Mouse (Mus musculus): ENCODE results near the gene Mink1. TPM values are rescaled to one million over a fixed set of nuclear protein-coding genes. Genes with fewer than 3 reads are reported as not detected.

The Mink1 gene
- total and polyA plus RNA-seq, 3 experiments: 33.8 to 230 (median 57.3) TPM

DNA sequence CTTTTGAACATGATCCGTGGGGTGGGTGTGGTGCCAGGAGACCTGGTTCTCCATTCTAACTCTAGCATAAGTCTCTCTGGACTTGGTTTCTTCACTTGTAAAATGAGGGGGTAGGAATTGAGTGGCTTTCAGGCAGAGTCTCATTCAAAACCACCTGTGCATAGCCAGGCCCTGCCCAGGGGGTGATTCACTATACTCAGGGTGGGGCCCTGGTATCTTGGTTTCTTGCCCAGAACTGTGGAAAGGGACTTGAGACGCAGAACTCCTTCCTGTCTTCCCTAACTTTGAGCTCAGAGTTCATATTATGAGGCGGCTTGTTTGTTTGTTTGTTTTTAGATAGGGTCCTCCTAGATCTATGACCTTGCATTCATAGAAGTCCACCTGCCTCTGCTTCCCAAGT is 14.5 kb downstream of the Mink1 start:
- H3K4me3 ChIP-seq (ENCODE audit: control insufficient read depth in 1 of 2, insufficient read depth in 1 of 2, low read depth in 2 of 2, low read length in 2 of 2): no peak overlapping the region
- H3K79me2 ChIP-seq (ENCODE audit: control insufficient read depth, insufficient read depth, low read length, poor library complexity): peaks cover 26% of the 10 kb centered on the region
- H3K27ac ChIP-seq (ENCODE audit: control insufficient read depth, low read depth, low read length): no peak overlapping the region
- peaks cover 17 to 34% of the 10 kb centered on the region in 2 experiments for H3K4me1 ChIP-seq (ENCODE audit: control insufficient read depth in 1 of 2, insufficient read depth in 2 of 2, low read length in 2 of 2)
- no peaks in the 10 kb centered on the region for H3K9me3 ChIP-seq (replicated peaks; ENCODE audit: insufficient read depth, low read length)
- peaks cover 0 to 32% of the 10 kb centered on the region in 2 experiments; a peak in 2 of 4 replicates for H3K36me3 ChIP-seq (ENCODE audit: control insufficient read depth in 1 of 2, insufficient read depth in 2 of 2, low read length in 2 of 2)
- DNase-seq (ENCODE audit: low read depth, low spot score): peak; percentile 47
- no peak overlapping the region for H3K9ac ChIP-seq (ENCODE audit: control insufficient read depth, low read depth, low read length, poor library complexity, severe bottlenecking)
- H3K27me3 ChIP-seq (ENCODE audit: control insufficient read depth in 1 of 2, insufficient read depth in 2 of 2, low read length in 2 of 2): no peaks in the 10 kb centered on the region
- TF ChIP-seq E2F4 (IDR thresholded peaks at IDR 0.05; ENCODE audit: borderline replicate concordance, low read depth, low read length): no peak
- no peak for TF ChIP-seq CTCF (IDR thresholded peaks at IDR 0.05 in 2 of 3, conservative IDR thresholded peaks at IDR 0.05 in 1 of 3; ENCODE audit: control insufficient read depth in 1 of 3, insufficient read depth in 1 of 3, low read depth in 2 of 3, low read length in 3 of 3, poor library complexity in 1 of 3, severe bottlenecking in 1 of 3)

DNA sequence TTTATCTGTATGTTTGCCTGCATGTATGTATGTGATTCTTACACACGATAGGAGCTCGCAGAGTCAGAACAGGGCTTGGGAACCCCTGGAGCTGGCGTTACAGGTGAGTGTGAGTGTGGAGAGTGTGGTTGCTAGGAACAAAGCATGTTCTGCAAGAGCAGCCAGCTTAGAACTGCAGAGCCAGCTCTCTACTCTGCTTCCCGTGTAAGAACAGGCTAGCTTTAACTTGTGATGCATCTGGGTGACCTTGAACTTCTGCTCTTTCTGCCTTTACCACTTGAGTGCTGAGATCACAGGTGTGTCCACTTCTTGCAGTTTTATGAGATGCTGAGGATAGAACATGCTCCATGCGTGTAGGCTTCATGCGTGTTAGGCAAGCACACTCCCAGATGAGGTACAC is 16.3 kb downstream of the Mink1 start:
- H3K9ac ChIP-seq (ENCODE audit: control insufficient read depth, low read depth, low read length, poor library complexity, severe bottlenecking): no peak overlapping the region
- peaks cover 0 to 23% of the 10 kb centered on the region in 2 experiments; a peak in 3 of 4 replicates for H3K36me3 ChIP-seq (ENCODE audit: control insufficient read depth in 1 of 2, insufficient read depth in 2 of 2, low read length in 2 of 2)
- H3K27me3 ChIP-seq (ENCODE audit: control insufficient read depth in 1 of 2, insufficient read depth in 2 of 2, low read length in 2 of 2): no peaks in the 10 kb centered on the region
- DNase-seq (ENCODE audit: low read depth, low spot score): no peak
- no peak overlapping the region for H3K27ac ChIP-seq (ENCODE audit: control insufficient read depth, low read depth, low read length)
- no peak for TF ChIP-seq ZKSCAN1 (IDR thresholded peaks at IDR 0.05; ENCODE audit: low read depth, low read length)
- no peak for TF ChIP-seq ZNF384 (IDR thresholded peaks at IDR 0.05; ENCODE audit: low read depth, low read length)
- no peak for TF ChIP-seq POLR2A (IDR thresholded peaks at IDR 0.05; ENCODE audit: control insufficient read depth in 1 of 2, insufficient read depth in 1 of 2, low read depth in 1 of 2, low read length in 2 of 2, poor library complexity in 1 of 2)
- TF ChIP-seq RCOR1 (IDR thresholded peaks at IDR 0.05; ENCODE audit: low read depth, low read length): no peak
- H3K4me3 ChIP-seq (ENCODE audit: control insufficient read depth in 1 of 2, insufficient read depth in 1 of 2, low read depth in 2 of 2, low read length in 2 of 2): no peak overlapping the region
- peaks cover 11 to 24% of the 10 kb centered on the region in 2 experiments for H3K4me1 ChIP-seq (ENCODE audit: control insufficient read depth in 1 of 2, insufficient read depth in 2 of 2, low read length in 2 of 2)
- peaks cover 16% of the 10 kb centered on the region for H3K79me2 ChIP-seq (ENCODE audit: control insufficient read depth, insufficient read depth, low read length, poor library complexity)
- H3K9me3 ChIP-seq (replicated peaks; ENCODE audit: insufficient read depth, low read length): no peaks in the 10 kb centered on the region

DNA sequence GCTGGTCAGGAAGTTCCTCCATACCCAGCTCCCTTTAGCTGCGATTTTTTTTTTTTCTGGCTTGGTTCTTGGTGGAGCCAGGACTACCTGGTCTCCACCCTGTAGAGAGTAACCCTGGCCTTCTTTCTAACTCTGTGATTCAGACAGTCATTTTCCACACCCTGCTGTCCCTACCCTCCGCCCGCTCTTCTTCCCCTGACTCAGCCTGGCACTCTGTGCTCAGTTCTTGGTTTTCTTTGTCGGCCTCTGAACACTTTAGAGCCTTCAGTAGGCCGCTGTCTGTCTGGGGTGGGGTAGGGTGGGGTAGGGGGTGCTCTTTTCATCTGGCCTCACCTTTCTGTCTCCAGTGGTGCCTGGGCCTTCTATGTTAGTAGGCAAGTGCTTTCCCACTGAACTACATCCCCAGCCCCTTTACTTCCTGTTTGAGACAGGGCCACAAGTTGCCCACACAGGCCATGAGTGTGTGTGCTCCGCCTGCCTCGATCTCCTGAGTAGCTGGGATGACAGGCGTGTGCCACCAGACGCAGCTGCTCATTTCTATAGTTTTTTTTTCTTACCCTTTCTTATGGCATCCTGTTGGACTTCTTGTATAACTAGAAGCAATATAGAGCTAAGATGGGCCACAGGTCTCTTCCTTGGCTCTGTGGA is 17.2 kb downstream of the Mink1 start:
- Histone ChIP-seq H3K79me2 (ENCODE audit: control insufficient read depth, insufficient read depth, low read length, poor library complexity) (peaks cover 16% of the 10 kb centered on the region), H3K36me3 (ENCODE audit: control insufficient read depth in 1 of 2, insufficient read depth in 2 of 2, low read length in 2 of 2) (peaks cover 0 to 23% of the 10 kb centered on the region in 2 experiments; a peak in 3 of 4 replicates), H3K9ac (ENCODE audit: control insufficient read depth, low read depth, low read length, poor library complexity, severe bottlenecking) (no peak overlapping the region), H3K4me1 (ENCODE audit: control insufficient read depth in 1 of 2, insufficient read depth in 2 of 2, low read length in 2 of 2) (peaks cover 11 to 24% of the 10 kb centered on the region in 2 experiments), H3K4me3 (ENCODE audit: control insufficient read depth in 1 of 2, insufficient read depth in 1 of 2, low read depth in 2 of 2, low read length in 2 of 2) (no peak overlapping the region), H3K27ac (ENCODE audit: control insufficient read depth, low read depth, low read length) (no peak overlapping the region), H3K9me3 (replicated peaks; ENCODE audit: insufficient read depth, low read length) (no peaks in the 10 kb centered on the region), H3K27me3 (ENCODE audit: control insufficient read depth in 1 of 2, insufficient read depth in 2 of 2, low read length in 2 of 2) (no peaks in the 10 kb centered on the region)
- no peak for DNase-seq (ENCODE audit: low read depth, low spot score)
- TF ChIP-seq TCF12 (IDR thresholded peaks at IDR 0.05; ENCODE audit: low read depth, low read length) (no peak), JUND (IDR thresholded peaks at IDR 0.05; ENCODE audit: low read depth, low read length) (no peak), SMC3 (IDR thresholded peaks at IDR 0.05; ENCODE audit: low read depth, low read length) (no peak), ETS1 (IDR thresholded peaks at IDR 0.05; ENCODE audit: low read depth, low read length) (no peak), HCFC1 (IDR thresholded peaks at IDR 0.05; ENCODE audit: low read depth, low read length) (no peak), BHLHE40 (IDR thresholded peaks at IDR 0.05; ENCODE audit: borderline replicate concordance, low read depth, low read length) (no peak), MYC (IDR thresholded peaks at IDR 0.05; ENCODE audit: low read depth, low read length) (no peak), GABPA (IDR thresholded peaks at IDR 0.05; ENCODE audit: low read depth, low read length) (no peak), ZNF384 (IDR thresholded peaks at IDR 0.05; ENCODE audit: low read depth, low read length) (no peak), CTCF (IDR thresholded peaks at IDR 0.05 in 2 of 3, conservative IDR thresholded peaks at IDR 0.05 in 1 of 3; ENCODE audit: control insufficient read depth in 1 of 3, insufficient read depth in 1 of 3, low read depth in 2 of 3, low read length in 3 of 3, poor library complexity in 1 of 3, severe bottlenecking in 1 of 3) (no peak), ZKSCAN1 (IDR thresholded peaks at IDR 0.05; ENCODE audit: low read depth, low read length) (no peak), ZMIZ1 (IDR thresholded peaks at IDR 0.05; ENCODE audit: low read depth, low read length) (no peak), UBTF (IDR thresholded peaks at IDR 0.05; ENCODE audit: borderline replicate concordance, insufficient read depth, low read depth, low read length) (no peak), MAFK (IDR thresholded peaks at IDR 0.05; ENCODE audit: borderline replicate concordance, low read depth, low read length) (no peak)

Measured in MEL (cell line).